Comparison of ENCODE assay signal across 11 mouse cellular contexts in the genomic region with DNA sequence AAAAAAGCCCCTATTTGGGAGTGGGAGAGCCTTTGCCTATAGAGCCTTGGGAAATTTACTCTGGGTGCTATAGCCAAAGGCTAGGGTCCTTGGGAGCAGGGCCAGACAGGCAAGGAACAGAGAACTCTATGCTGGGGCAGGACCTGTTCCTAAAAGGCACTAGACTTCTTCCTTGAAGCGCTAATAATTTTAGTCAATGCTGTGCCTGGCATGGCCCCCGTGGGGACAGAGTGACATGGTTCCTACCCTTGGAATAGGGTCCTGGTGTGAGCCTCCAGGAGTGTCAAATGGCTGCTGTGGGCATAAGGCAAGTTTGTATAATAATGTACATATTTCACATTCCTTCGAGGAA. TPM values are rescaled to one million over a fixed set of nuclear protein-coding genes. Genes with fewer than 3 reads are reported as not detected.
A peak's percentile ranks its signal among the peaks of the same experiment; 100 is the strongest.
DNase-seq lines count a peak whose midpoint lies in the region; ATAC-seq and TF ChIP-seq lines count a peak whose summit lies in the region.
"Had no signal": no experiment of that assay in that cellular context is flagged by ENCODE, and none has a peak within 500 bp of the region (broad histone marks: within the 10 kb centered on the region; RNA-seq: fewer than 3 reads in every experiment).

No protein-coding gene starts in this region.

- intact Hi-C loops in gastrocnemius, adult 2 months (cut with DNase I), result loop anchor here (10.0 kb wide), 1 partner anchor 57 kb away; a partner anchor contains a TSS
- intact Hi-C loops in gastrocnemius, postnatal 14 days (cut with DNase I; ENCODE audit: low total_unique reads), result no loop called here

- ATAC-seq in neural tube, embryonic 11.5 days (ENCODE audit: insufficient read depth, low FRiP score, low TSS enrichment), result no peak
- ATAC-seq in stomach, embryonic 15.5 days (ENCODE audit: insufficient read depth, low FRiP score, low read depth), result no peak

- no peaks in the 10 kb centered on the region for H3K36me3 ChIP-seq in neural tube, embryonic 11.5 days (ENCODE audit: control insufficient read depth, insufficient read depth, low read length)
- H3K36me3 ChIP-seq in limb, embryonic 10.5 days, result 0 out of 2 replicates have a peak, but pooled peaks cover 3% of the 10 kb centered on the region
- no peaks in the 10 kb centered on the region for H3K36me3 ChIP-seq in stomach, embryonic 15.5 days

- no peaks in the 10 kb centered on the region for H3K27me3 ChIP-seq in neural tube, embryonic 11.5 days (ENCODE audit: control insufficient read depth, insufficient read depth, low read length)
- no peaks in the 10 kb centered on the region for H3K27me3 ChIP-seq in limb, embryonic 10.5 days (ENCODE audit: low read depth, poor library complexity, severe bottlenecking)
- no peaks in the 10 kb centered on the region for H3K27me3 ChIP-seq in stomach, embryonic 15.5 days (replicated peaks)

- H3K4me2 ChIP-seq in neural tube, embryonic 11.5 days (ENCODE audit: low read depth), result peak overlapping the region; percentile 43
- H3K4me2 ChIP-seq in stomach, embryonic 15.5 days, result peak overlapping the region; percentile 67

- H3K27ac ChIP-seq in gastrocnemius, adult 2 months, result peak overlapping the region; percentile 91
- no peak overlapping the region for H3K27ac ChIP-seq in neural tube, embryonic 11.5 days (ENCODE audit: low read depth, low read length)
- H3K27ac ChIP-seq in limb, embryonic 10.5 days, result no peak overlapping the region
- no peak overlapping the region for H3K27ac ChIP-seq in stomach, embryonic 15.5 days

- H3K4me3 ChIP-seq in gastrocnemius, adult 2 months, result peak overlapping the region; percentile 76
- no peak overlapping the region for H3K4me3 ChIP-seq in neural tube, embryonic 11.5 days (ENCODE audit: low read depth, low read length)
- H3K4me3 ChIP-seq in limb, embryonic 10.5 days, result peak overlapping the region; percentile 58
- peak overlapping the region; percentile 59 for H3K4me3 ChIP-seq in stomach, embryonic 15.5 days (replicated peaks)

- DNase-seq in gastrocnemius, adult 2 months, result no peak
- DNase-seq in gastrocnemius, postnatal 14 days, result no peak
- DNase-seq in neural tube, embryonic 11.5 days (ENCODE audit: low spot score), result no peak
- no peak for DNase-seq in neural tube, embryonic 10.5 days (ENCODE audit: extremely low spot score, low spot score)
- no peak for DNase-seq in limb, embryonic 10.5 days (ENCODE audit: low spot score)
- no peak for DNase-seq in adrenal gland, postnatal 25 days
- DNase-seq in right cerebral cortex, postnatal 36 days (ENCODE audit: low spot score in 2 of 2), result no peak
- DNase-seq: right cerebral cortex, postnatal 25 days had no signal

- no peak for TF ChIP-seq CTCF in gastrocnemius, adult 2 months (IDR thresholded peaks at IDR 0.05)

- no peak overlapping the region; the same call in 1 of the 2 replicates for H3K9ac ChIP-seq in neural tube, embryonic 11.5 days (ENCODE audit: low read length)
- no peak overlapping the region for H3K9ac ChIP-seq in stomach, embryonic 15.5 days

- peaks cover 4% of the 10 kb centered on the region; the same call in 1 of the 2 replicates for H3K4me1 ChIP-seq in neural tube, embryonic 11.5 days (ENCODE audit: control insufficient read depth, insufficient read depth, low read length)
- H3K4me1 ChIP-seq in limb, embryonic 10.5 days, result peaks cover 29% of the 10 kb centered on the region
- H3K4me1 ChIP-seq in stomach, embryonic 15.5 days, result peaks cover 7% of the 10 kb centered on the region; the same call in 1 of the 2 replicates

- H3K9me3 ChIP-seq in neural tube, embryonic 11.5 days (ENCODE audit: control insufficient read depth, low read length), result no peaks in the 10 kb centered on the region
- H3K9me3 ChIP-seq in limb, embryonic 10.5 days (replicated peaks), result no peaks in the 10 kb centered on the region
- no peaks in the 10 kb centered on the region for H3K9me3 ChIP-seq in stomach, embryonic 15.5 days

- 70% methylated on average over 3 of the region's 3 CpGs for WGBS in neural tube, embryonic 11.5 days
- WGBS in limb, embryonic 10.5 days, result 63% methylated on average over 3 of the region's 3 CpGs
- 51% methylated on average over 3 of the region's 3 CpGs for WGBS in stomach, embryonic 15.5 days

RNA-seq across cellular contexts. Expression of a gene that starts 0.5 kb away (rescaled TPM):
- total RNA-seq in gastrocnemius, adult 2 months (2021), result 1 to 10 TPM; 2.8 to 4.9 TPM
- 1 to 10 TPM; 2.9 to 3.0 TPM for total RNA-seq in gastrocnemius, postnatal 14 days (2021)
- 0.64 and 0.68 TPM in 2 replicates for polyA plus RNA-seq in neural tube, embryonic 11.5 days (2014; fragmentation: Nextera tagmentation; extraction: Ambion mirVana)
- 0.87 and 1.2 TPM in 2 replicates for polyA plus RNA-seq in limb, embryonic 10.5 days (2016; fragmentation: Nextera tagmentation; extraction: Ambion mirVana)
- polyA plus RNA-seq in stomach, embryonic 15.5 days (2015; fragmentation: Nextera tagmentation; extraction: Ambion mirVana), result 2.1 and 2.3 TPM in 2 replicates
- 18.9 and 22.1 TPM in 2 replicates for total RNA-seq in adrenal gland, postnatal 25 days (2021)

RNA-seq across cellular contexts. Expression of a gene that starts 22.5 kb away (rescaled TPM):
- total RNA-seq in gastrocnemius, adult 2 months (2021), result not detected
- not detected for total RNA-seq in gastrocnemius, postnatal 14 days (2021)
- polyA plus RNA-seq in neural tube, embryonic 11.5 days (2014; fragmentation: Nextera tagmentation; extraction: Ambion mirVana), result 0.28 TPM in 1 of 2 replicates, not detected in the other
- polyA plus RNA-seq in limb, embryonic 10.5 days (2016; fragmentation: Nextera tagmentation; extraction: Ambion mirVana), result 0.34 and 0.73 TPM in 2 replicates
- 0.09 and 0.26 TPM in 2 replicates for polyA plus RNA-seq in stomach, embryonic 15.5 days (2015; fragmentation: Nextera tagmentation; extraction: Ambion mirVana)
- 0.43 and 0.67 TPM in 2 replicates for total RNA-seq in adrenal gland, postnatal 25 days (2021)
- total RNA-seq: gastrocnemius, adult 18-20 months had no signal

RNA-seq across cellular contexts. Expression of a gene that starts 29.3 kb away (rescaled TPM):
- under 1 TPM; 0.17 to 0.28 TPM for total RNA-seq in gastrocnemius, adult 2 months (2021)
- under 1 TPM; 0.10 to 0.18 TPM for total RNA-seq in gastrocnemius, postnatal 14 days (2021)
- 0.12 TPM in 1 of 2 replicates, not detected in the other for polyA plus RNA-seq in neural tube, embryonic 11.5 days (2014; fragmentation: Nextera tagmentation; extraction: Ambion mirVana)
- 1.6 and 2.0 TPM in 2 replicates for polyA plus RNA-seq in limb, embryonic 10.5 days (2016; fragmentation: Nextera tagmentation; extraction: Ambion mirVana)
- 0.06 and 0.18 TPM in 2 replicates for polyA plus RNA-seq in stomach, embryonic 15.5 days (2015; fragmentation: Nextera tagmentation; extraction: Ambion mirVana)
- 0.58 TPM in 1 of 2 replicates, not detected in the other for total RNA-seq in adrenal gland, postnatal 25 days (2021)

RNA-seq across cellular contexts. Expression of a gene that starts 39.7 kb away (rescaled TPM):
- not detected for total RNA-seq in gastrocnemius, adult 2 months (2021)
- total RNA-seq in gastrocnemius, postnatal 14 days (2021), result not detected
- not detected in 2 replicates for polyA plus RNA-seq in neural tube, embryonic 11.5 days (2014; fragmentation: Nextera tagmentation; extraction: Ambion mirVana)
- not detected in 2 replicates for polyA plus RNA-seq in limb, embryonic 10.5 days (2016; fragmentation: Nextera tagmentation; extraction: Ambion mirVana)
- polyA plus RNA-seq in stomach, embryonic 15.5 days (2015; fragmentation: Nextera tagmentation; extraction: Ambion mirVana), result 0.12 TPM in 1 of 2 replicates, not detected in the other
- not detected in 2 replicates for total RNA-seq in adrenal gland, postnatal 25 days (2021)
- total RNA-seq: adrenal gland, postnatal 4 days; gastrocnemius, adult 18-20 months had no signal

RNA-seq across cellular contexts. Expression of a gene that starts 45.5 kb away (rescaled TPM):
- 10 to 100 TPM in 1 of 2 experiments, 1 to 10 TPM in 1; 7.3 to 12.0 TPM for total RNA-seq in gastrocnemius, adult 2 months (2021)
- 1 to 10 TPM; 6.6 to 6.8 TPM for total RNA-seq in gastrocnemius, postnatal 14 days (2021)
- 21.6 and 21.9 TPM in 2 replicates for polyA plus RNA-seq in neural tube, embryonic 11.5 days (2014; fragmentation: Nextera tagmentation; extraction: Ambion mirVana)
- polyA plus RNA-seq in limb, embryonic 10.5 days (2016; fragmentation: Nextera tagmentation; extraction: Ambion mirVana), result 20.3 and 23.0 TPM in 2 replicates
- 12.2 and 13.2 TPM in 2 replicates for polyA plus RNA-seq in stomach, embryonic 15.5 days (2015; fragmentation: Nextera tagmentation; extraction: Ambion mirVana)
- 15.3 and 18.5 TPM in 2 replicates for total RNA-seq in adrenal gland, postnatal 25 days (2021)
